Mouse (Mus musculus) hindbrain, embryonic 15.5 days (tissue): ENCODE measurements around the gene Ermard. TPM values are rescaled to one million over a fixed set of nuclear protein-coding genes. Genes with fewer than 3 reads are reported as not detected.
A peak's percentile ranks its signal among the peaks of the same experiment; 100 is the strongest.

ENCODE experiments used
- ATAC-seq: fragments of 200-750 bp; cut with Nextera tagmentation; 2 replicates; pipeline ENCODE4 v1.8.0; 2017; ENCODE audit warnings: low read depth, moderate number of reproducible peaks, moderate TSS enrichment; ENCODE audit not compliant: low FRiP score
- H3K27ac ChIP-seq: fragments of 300-500 bp; sonication (generic); replicated peaks from 2 replicates; pipeline ENCODE4 v1.5.1; 2015; ENCODE audit warnings: mild to moderate bottlenecking, inconsistent platforms
- H3K27me3 ChIP-seq: fragments of 300-500 bp; sonication (generic); 2 replicates; pipeline ENCODE4 v1.6.1; 2015; ENCODE audit warnings: control low read depth, inconsistent platforms
- H3K36me3 ChIP-seq: fragments of 300-500 bp; sonication (generic); 2 replicates; pipeline ENCODE4 v1.6.1; 2015; ENCODE audit warnings: control low read depth, inconsistent platforms
- H3K4me1 ChIP-seq: fragments of 300-500 bp; sonication (generic); replicated peaks from 2 replicates; pipeline ENCODE4 v1.6.1; 2015; ENCODE audit warnings: control low read depth, inconsistent platforms
- H3K4me2 ChIP-seq: fragments of 300-500 bp; sonication (generic); 2 replicates; pipeline ENCODE4 v1.6.1; 2015; ENCODE audit warnings: moderate library complexity, mild to moderate bottlenecking, inconsistent platforms
- H3K4me3 ChIP-seq: fragments of 300-500 bp; sonication (generic); 2 replicates; pipeline ENCODE4 v1.5.1; 2015; ENCODE audit warnings: mild to moderate bottlenecking, inconsistent platforms
- H3K9ac ChIP-seq: fragments of 300-500 bp; sonication (generic); 2 replicates; pipeline ENCODE4 v1.6.1; 2015; ENCODE audit warnings: inconsistent platforms
- H3K9me3 ChIP-seq: fragments of 300-500 bp; sonication (generic); 2 replicates; pipeline ENCODE4 v1.6.1; 2016; ENCODE audit warnings: control low read depth, inconsistent platforms
- WGBS: fragments of 180-500 bp; shearing (Covaris S2); methylation state at CpG from one replicate; pipeline ENCODE4 v1.1.7; 2015; 5-methylcytosine and 5-hydroxymethylcytosine counted together
- polyA plus RNA-seq: library from polyadenylated mRNA; unstranded; fragments of >200 nt; fragmentation: Nextera tagmentation; extraction: Ambion mirVana; gene quantifications from 2 replicates; pipeline ENCODE4 v1.2.1, GENCODE M21; 2015

The Ermard gene
- polyA plus RNA-seq, 1 experiment from 2014 or later = 69.1 TPM

DNA sequence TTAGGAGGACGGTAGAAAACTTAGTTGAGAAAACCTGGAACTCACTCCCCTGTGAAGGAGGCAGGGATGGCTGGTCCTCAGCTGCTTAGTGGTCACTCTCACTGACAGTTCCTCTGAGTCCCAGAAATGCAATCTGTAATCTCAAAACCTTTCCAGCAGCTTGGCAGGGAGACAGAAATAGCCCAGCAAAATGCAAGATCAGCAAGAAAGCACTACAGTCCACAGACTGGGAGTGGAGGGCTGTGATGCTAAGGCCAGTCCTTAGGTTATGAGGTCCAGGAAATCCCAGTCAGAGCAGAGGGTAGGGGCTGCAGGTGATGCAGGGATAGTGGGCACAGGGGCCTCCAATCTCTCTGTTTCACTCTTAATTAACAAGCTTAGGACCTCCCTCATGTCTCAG, 25.9 kb downstream of the Ermard start:
- Histone ChIP-seq H3K4me3 (no peak overlapping the region), H3K27me3 (no peaks in the 10 kb centered on the region), H3K9me3 (no peaks in the 10 kb centered on the region), H3K36me3 (peaks cover 16% of the 10 kb centered on the region), H3K4me2 (no peak overlapping the region), H3K27ac (no peak overlapping the region), H3K4me1 (peaks cover 9% of the 10 kb centered on the region), H3K9ac (no peak overlapping the region)
- WGBS = 73% methylated on average over 1 of the region's 1 CpGs
- ATAC-seq = no peak

DNA sequence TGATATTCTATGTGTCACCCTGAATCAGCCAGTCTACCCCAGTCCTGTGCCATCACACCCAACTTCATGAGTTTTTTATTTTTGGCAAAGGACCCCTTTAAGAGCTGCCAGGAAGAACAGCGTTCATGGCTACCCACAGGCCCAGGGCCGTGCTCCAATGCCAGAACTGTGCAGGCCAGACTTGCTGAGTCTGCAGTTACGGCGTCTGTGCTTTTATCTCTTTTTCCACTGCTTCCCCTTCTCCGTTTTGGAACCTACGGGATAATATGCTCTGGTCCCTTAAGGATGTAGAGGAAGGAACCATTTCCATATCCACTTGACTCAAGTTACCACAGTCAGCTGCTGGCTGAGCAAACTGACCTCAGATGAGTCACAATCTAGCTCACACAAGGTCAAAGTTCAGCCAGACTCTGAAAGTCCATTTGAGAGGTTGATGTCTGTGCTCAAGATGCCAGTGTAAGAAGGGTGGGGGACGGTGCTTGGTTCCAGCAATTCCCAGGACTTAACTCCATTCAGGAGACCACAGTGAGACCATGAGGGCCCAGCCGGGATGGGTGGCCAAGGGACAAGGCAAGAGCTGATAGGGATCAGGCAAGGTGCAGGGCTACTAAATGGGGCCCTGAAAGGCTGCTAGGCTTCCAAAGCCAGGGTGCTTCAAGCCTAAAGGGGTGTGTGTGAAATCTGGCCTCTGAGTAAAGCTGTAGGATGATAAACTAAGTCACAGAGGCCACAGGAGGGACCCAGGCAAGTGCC, 27.2 kb downstream of the Ermard start:
- WGBS = 65% methylated on average over 8 of the region's 8 CpGs
- no peak overlapping the region for H3K9ac ChIP-seq

DNA sequence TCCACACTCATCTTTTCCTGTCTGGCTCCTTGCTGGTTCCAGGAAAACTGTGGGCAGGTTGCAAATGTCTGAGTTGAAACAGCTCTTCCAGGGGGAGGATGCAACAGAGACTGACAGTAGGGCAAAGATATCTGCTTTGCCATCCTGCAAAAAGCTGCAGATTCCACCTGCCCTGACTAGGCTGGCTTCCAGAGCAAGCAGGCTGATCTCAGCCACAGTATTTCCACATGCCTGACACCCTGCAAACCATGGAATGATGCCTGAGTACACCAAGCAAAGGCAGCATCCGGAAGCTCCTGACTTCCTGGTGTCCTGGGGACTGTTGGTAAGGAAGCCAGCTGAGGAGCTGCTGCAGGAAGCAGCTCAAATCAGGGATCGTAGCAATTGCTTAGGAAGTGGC, 28.1 kb downstream of the Ermard start:
- no peak overlapping the region for H3K4me3 ChIP-seq
- ATAC-seq = no peak
- H3K27ac ChIP-seq = no peak overlapping the region
- H3K36me3 ChIP-seq = 0 out of 2 replicates have a peak, but pooled peaks cover 3% of the 10 kb centered on the region
- 77% methylated on average over 2 of the region's 2 CpGs for WGBS
- no peak overlapping the region for H3K9ac ChIP-seq
- no peak overlapping the region for H3K4me2 ChIP-seq
- no peaks in the 10 kb centered on the region for H3K27me3 ChIP-seq
- H3K9me3 ChIP-seq = no peaks in the 10 kb centered on the region
- peaks cover 9% of the 10 kb centered on the region for H3K4me1 ChIP-seq

More for the DNA sequence above, 27.2 kb downstream of the Ermard start:
- no peak overlapping the region for H3K27ac ChIP-seq
- H3K9me3 ChIP-seq = no peaks in the 10 kb centered on the region
- peaks cover 9% of the 10 kb centered on the region for H3K4me1 ChIP-seq
- H3K27me3 ChIP-seq = no peaks in the 10 kb centered on the region
- ATAC-seq = no peak
- H3K4me2 ChIP-seq = no peak overlapping the region
- peaks cover 11% of the 10 kb centered on the region; the same call in 1 of the 2 replicates for H3K36me3 ChIP-seq
- no peak overlapping the region for H3K4me3 ChIP-seq

GRCm38 (mm10) chr17:15072211-15072610, 31.2 kb downstream of the Ermard start:
- H3K4me3 ChIP-seq = no peak overlapping the region
- no peaks in the 10 kb centered on the region for H3K36me3 ChIP-seq
- H3K9ac ChIP-seq = no peak overlapping the region
- no peak overlapping the region for H3K27ac ChIP-seq
- H3K9me3 ChIP-seq = no peaks in the 10 kb centered on the region
- no peaks in the 10 kb centered on the region for H3K4me1 ChIP-seq
- 66% methylated on average over 2 of the region's 2 CpGs for WGBS
- no peak overlapping the region for H3K4me2 ChIP-seq
- H3K27me3 ChIP-seq = no peaks in the 10 kb centered on the region
- ATAC-seq = 0 out of 2 replicates have a peak, but pooled peaks have one; percentile 44

DNA sequence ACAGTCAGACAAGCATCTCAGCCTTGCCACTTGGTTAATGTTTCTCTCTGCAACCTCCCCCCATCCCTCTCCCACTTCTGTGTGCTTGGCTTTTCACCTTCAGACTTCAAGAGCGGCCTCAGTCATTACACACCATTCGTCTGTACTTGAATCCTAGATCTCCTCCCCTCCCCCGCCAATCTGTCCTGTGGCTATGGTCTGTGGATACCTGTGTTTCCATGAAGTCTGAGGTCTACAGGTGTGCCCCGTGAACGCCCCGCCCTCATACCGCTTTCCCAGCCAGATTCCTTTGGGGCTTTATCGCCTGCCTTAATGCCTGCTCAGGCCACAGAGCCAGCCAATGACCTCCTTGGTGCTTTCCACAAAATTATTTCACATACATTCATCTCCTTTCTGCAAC, 34.0 kb downstream of the Ermard start:
- H3K27ac ChIP-seq = no peak overlapping the region
- H3K4me2 ChIP-seq = no peak overlapping the region
- H3K9me3 ChIP-seq = no peaks in the 10 kb centered on the region
- H3K27me3 ChIP-seq = no peaks in the 10 kb centered on the region
- no peak for ATAC-seq
- H3K9ac ChIP-seq = no peak overlapping the region
- 83% methylated on average over 8 of the region's 8 CpGs for WGBS
- H3K4me1 ChIP-seq = no peaks in the 10 kb centered on the region
- H3K4me3 ChIP-seq = no peak overlapping the region
- no peaks in the 10 kb centered on the region for H3K36me3 ChIP-seq

GRCm38 (mm10) chr17:15077536-15077935, 36.5 kb downstream of the Ermard start:
- no peak for ATAC-seq
- 50% methylated on average over 2 of the region's 2 CpGs for WGBS

DNA sequence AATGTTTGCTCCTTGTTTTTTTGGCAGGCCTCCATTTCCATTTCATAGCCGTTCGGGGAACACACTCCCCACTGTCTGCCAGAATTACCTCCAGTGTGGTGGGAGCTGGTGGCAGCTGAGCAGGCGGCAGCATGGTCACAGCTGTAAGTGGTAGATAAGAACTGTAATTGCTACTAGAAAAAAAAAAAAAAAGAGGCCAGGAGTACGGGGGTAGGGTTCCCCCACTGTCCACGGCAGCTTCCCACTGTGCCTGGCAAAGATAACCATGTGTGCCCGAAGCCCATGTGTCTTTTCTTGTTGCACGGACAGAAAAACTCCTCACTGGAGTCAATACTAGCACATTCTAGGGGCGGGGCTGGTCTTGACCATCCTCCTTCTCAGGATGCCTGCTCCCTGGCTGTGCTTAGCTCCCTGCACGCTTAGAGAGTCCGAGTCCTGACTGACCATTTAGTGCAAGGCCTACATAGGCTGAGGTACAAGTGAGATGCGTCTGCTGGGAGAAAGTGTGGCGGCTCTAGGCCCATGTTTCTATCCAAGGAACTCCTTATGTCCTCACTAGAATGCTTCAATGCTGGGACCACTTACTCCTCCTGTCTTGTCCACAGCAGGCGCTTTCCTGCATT, 43.3 kb downstream of the Ermard start:
- 58% methylated on average over 13 of the region's 13 CpGs for WGBS
- Histone ChIP-seq H3K36me3 (no peaks in the 10 kb centered on the region), H3K4me2 (no peak overlapping the region), H3K9me3 (no peaks in the 10 kb centered on the region), H3K27me3 (0 out of 2 replicates have a peak, but pooled peaks cover 3% of the 10 kb centered on the region), H3K4me3 (no peak overlapping the region), H3K27ac (no peak overlapping the region), H3K9ac (no peak overlapping the region), H3K4me1 (peaks cover 18% of the 10 kb centered on the region)
- no peak for ATAC-seq

More at GRCm38 (mm10) chr17:15077536-15077935, 36.5 kb downstream of the Ermard start:
- Histone ChIP-seq H3K4me2 (no peak overlapping the region), H3K4me3 (no peak overlapping the region), H3K9ac (no peak overlapping the region), H3K36me3 (no peaks in the 10 kb centered on the region), H3K27ac (no peak overlapping the region), H3K9me3 (no peaks in the 10 kb centered on the region), H3K27me3 (0 out of 2 replicates have a peak, but pooled peaks cover 3% of the 10 kb centered on the region), H3K4me1 (no peaks in the 10 kb centered on the region)

DNA sequence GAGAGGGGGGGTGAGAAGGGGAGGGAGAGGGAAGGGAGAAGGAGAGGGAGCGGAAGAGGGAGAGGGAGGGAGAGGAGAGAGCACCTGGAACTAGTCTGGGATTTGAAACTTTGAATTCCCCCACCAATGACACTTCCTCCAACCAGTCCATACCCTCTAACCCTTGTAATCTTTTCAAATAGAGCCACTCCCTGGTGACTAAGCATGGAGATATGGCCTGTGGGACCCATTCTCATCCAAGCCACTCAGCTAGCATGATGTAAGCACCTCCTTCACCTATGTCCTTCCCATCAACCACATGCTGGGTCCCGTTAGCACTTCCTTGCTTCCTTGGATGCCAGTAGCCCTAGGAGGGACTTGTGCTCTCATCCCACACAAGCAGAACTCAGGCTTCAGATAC, 44.0 kb downstream of the Ermard start:
- no peak overlapping the region for H3K27ac ChIP-seq
- H3K4me3 ChIP-seq = no peak overlapping the region
- no peak for ATAC-seq
- H3K4me2 ChIP-seq = no peak overlapping the region
- no peaks in the 10 kb centered on the region for H3K9me3 ChIP-seq
- peaks cover 20% of the 10 kb centered on the region for H3K4me1 ChIP-seq
- H3K27me3 ChIP-seq = 0 out of 2 replicates have a peak, but pooled peaks cover 3% of the 10 kb centered on the region
- 74% methylated on average over 2 of the region's 2 CpGs for WGBS
- H3K36me3 ChIP-seq = no peaks in the 10 kb centered on the region
- H3K9ac ChIP-seq = no peak overlapping the region

DNA sequence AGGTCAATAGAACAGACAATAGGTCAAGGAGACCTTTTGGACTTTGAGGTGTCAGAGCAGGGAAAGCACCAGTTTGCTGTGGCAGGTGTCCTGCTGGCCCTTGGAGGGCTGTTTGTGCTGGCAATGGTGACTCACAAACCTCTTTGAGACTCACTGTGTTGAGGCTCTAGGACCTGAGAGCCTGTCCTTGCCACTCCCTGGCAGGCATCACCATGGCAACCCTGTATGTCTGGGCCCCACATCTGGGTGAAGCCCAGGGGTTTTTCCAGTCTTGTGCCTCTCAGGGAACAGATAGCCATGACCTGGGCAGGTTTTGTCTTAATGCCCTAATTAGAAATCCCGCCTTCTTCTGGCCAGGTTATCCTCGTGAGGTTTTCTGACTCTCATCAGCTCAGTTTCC, 47.2 kb downstream of the Ermard start:
- WGBS = 25% methylated on average over 2 of the region's 2 CpGs
- Histone ChIP-seq H3K4me1 (peaks cover 20% of the 10 kb centered on the region), H3K9me3 (no peaks in the 10 kb centered on the region), H3K27ac (peak overlapping the region; percentile 28), H3K9ac (no peak overlapping the region), H3K4me3 (no peak overlapping the region), H3K4me2 (no peak overlapping the region), H3K27me3 (no peaks in the 10 kb centered on the region), H3K36me3 (no peaks in the 10 kb centered on the region)
- peak; percentile 70 for ATAC-seq

DNA sequence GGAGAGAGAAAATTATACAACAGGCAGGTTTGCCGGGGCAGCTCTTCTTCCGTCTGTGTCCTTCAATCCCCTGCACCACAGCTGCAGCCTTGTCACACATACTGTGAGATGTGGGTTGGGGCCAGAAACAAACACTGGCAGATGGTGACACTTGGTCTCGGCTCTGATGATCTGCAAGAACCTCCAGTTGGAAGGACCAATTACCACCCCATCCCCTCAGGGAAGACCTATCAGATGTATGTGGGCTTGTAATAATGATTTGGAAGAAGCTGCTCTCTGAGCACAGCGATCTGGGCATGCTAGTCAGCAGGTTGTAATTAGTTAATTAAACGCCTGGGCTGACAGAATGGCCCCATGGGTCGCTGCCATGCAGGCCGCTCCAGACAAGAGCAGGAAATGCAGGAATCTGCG, 47.6 kb downstream of the Ermard start:
- 8% methylated on average over 8 of the region's 8 CpGs for whole genome bisulfite sequencing
- no peak overlapping the region for H3K9ac ChIP-seq
- ATAC-seq = peak; percentile 87

GRCm38 (mm10) chr17:15091739-15092138, 50.7 kb downstream of the Ermard start:
- H3K27ac ChIP-seq = no peak overlapping the region
- no peaks in the 10 kb centered on the region for H3K27me3 ChIP-seq
- 88% methylated on average over 3 of the region's 3 CpGs for WGBS

More for the DNA sequence above, 47.6 kb downstream of the Ermard start:
- H3K4me1 ChIP-seq = peaks cover 20% of the 10 kb centered on the region
- no peaks in the 10 kb centered on the region for H3K36me3 ChIP-seq
- no peaks in the 10 kb centered on the region for H3K27me3 ChIP-seq
- no peaks in the 10 kb centered on the region for H3K9me3 ChIP-seq
- H3K4me3 ChIP-seq = no peak overlapping the region
- H3K27ac ChIP-seq = peak overlapping the region; percentile 28
- peak overlapping the region; percentile 16; the same call in 1 of the 2 replicates for H3K4me2 ChIP-seq

GRCm38 (mm10) chr17:15093523-15093922, 52.5 kb downstream of the Ermard start:
- H3K9ac ChIP-seq = no peak overlapping the region
- peaks cover 11% of the 10 kb centered on the region for H3K4me1 ChIP-seq
- WGBS = 45% methylated on average over 3 of the region's 3 CpGs
- no peak overlapping the region for H3K4me2 ChIP-seq
- no peak for ATAC-seq
- no peaks in the 10 kb centered on the region for H3K9me3 ChIP-seq
- H3K4me3 ChIP-seq = no peak overlapping the region
- no peaks in the 10 kb centered on the region for H3K36me3 ChIP-seq
- H3K27me3 ChIP-seq = no peaks in the 10 kb centered on the region
- no peak overlapping the region for H3K27ac ChIP-seq

More at GRCm38 (mm10) chr17:15091739-15092138, 50.7 kb downstream of the Ermard start:
- H3K36me3 ChIP-seq = no peaks in the 10 kb centered on the region
- H3K9me3 ChIP-seq = no peaks in the 10 kb centered on the region
- H3K9ac ChIP-seq = no peak overlapping the region
- H3K4me3 ChIP-seq = no peak overlapping the region
- peaks cover 20% of the 10 kb centered on the region for H3K4me1 ChIP-seq
- no peak for ATAC-seq
- H3K4me2 ChIP-seq = no peak overlapping the region
